Mouse (Mus musculus): ENCODE data around the gene Arsb. TPM values are rescaled to one million over a fixed set of nuclear protein-coding genes. Genes with fewer than 3 reads are reported as not detected.

Gene Arsb
- polyA plus RNA-seq (2014; fragmentation: Illumina TruSeq; extraction: RNeasy Lipid Tissue Mini Kit (QIAGEN cat#74804); ENCODE audit: low read depth, low replicate concordance): 7.9 TPM

GRCm38 (mm10) chr13:93771588-93772278 is at the start of gene Arsb:
Gene Arsb, plus strand, starts transcription at chr13:93771630.

Other genes starting within 250 kb of the Arsb start
- gene Bhmt, start 133.7 kb upstream of the Arsb start, polyA plus RNA-seq (2014; fragmentation: Illumina TruSeq; extraction: RNeasy Lipid Tissue Mini Kit (QIAGEN cat#74804); ENCODE audit: low read depth, low replicate concordance): 2.6 TPM
- not detected for gene Bhmt2, start 97.3 kb upstream of the Arsb start, polyA plus RNA-seq (2014; fragmentation: Illumina TruSeq; extraction: RNeasy Lipid Tissue Mini Kit (QIAGEN cat#74804); ENCODE audit: low read depth, low replicate concordance)
- gene Dmgdh, start 97.2 kb upstream of the Arsb start, polyA plus RNA-seq (2014; fragmentation: Illumina TruSeq; extraction: RNeasy Lipid Tissue Mini Kit (QIAGEN cat#74804); ENCODE audit: low read depth, low replicate concordance): 0.18 TPM